In genomic region chr1:118981943-118982804, GRCm38 (mm10) we compare ENCODE assay signal across 8 mouse cellular contexts.
DNase-seq lines count a peak whose midpoint lies in the region; ATAC-seq and TF ChIP-seq lines count a peak whose summit lies in the region.

No protein-coding gene starts in this region.

- no peak overlapping the region for H3K9ac ChIP-seq in forebrain, embryonic 12.5 days
- H3K9ac ChIP-seq in heart, postnatal 0 days (replicated peaks; ENCODE audit: low read depth, low read length), result no peak overlapping the region; the same call in 1 of the 2 replicates

- 22% methylated on average over 16 of the region's 16 CpGs for WGBS in kidney, adult 2 months
- 19% methylated on average over 16 of the region's 16 CpGs for WGBS in forebrain, embryonic 12.5 days
- 23% methylated on average over 16 of the region's 16 CpGs for WGBS in heart, postnatal 0 days

- no peak for TF ChIP-seq EP300 in heart, postnatal 0 days (IDR thresholded peaks at IDR 0.05; ENCODE audit: low read depth)

- H3K4me2 ChIP-seq in forebrain, embryonic 12.5 days, result peak overlapping the region; percentile 39
- peak overlapping the region; percentile 43 for H3K4me2 ChIP-seq in heart, postnatal 0 days (ENCODE audit: low read depth, low read length)

- H3K36me3 ChIP-seq in kidney, adult 2 months (ENCODE audit: control insufficient read depth, insufficient read depth, low read length), result no peaks in the 10 kb centered on the region
- 0 out of 2 replicates have a peak, but pooled peaks cover 4% of the 10 kb centered on the region for H3K36me3 ChIP-seq in forebrain, embryonic 12.5 days (replicated peaks)
- no peaks in the 10 kb centered on the region for H3K36me3 ChIP-seq in heart, postnatal 0 days (replicated peaks; ENCODE audit: control insufficient read depth, insufficient read depth, low read length)

- peak; percentile 88 for ATAC-seq in forebrain, embryonic 12.5 days (ENCODE audit: low FRiP score)
- peak; percentile 87 for ATAC-seq in heart, postnatal 0 days (ENCODE audit: insufficient read depth, low read depth)

- no peak for TF ChIP-seq CTCF in kidney, adult 2 months (conservative IDR thresholded peaks at IDR 0.05; ENCODE audit: insufficient read depth, insufficient read length, low read depth, low read length)
- no peak for TF ChIP-seq CTCF in heart, postnatal 0 days (IDR thresholded peaks at IDR 0.05; ENCODE audit: low read depth)

- peak; percentile 26 for DNase-seq in kidney, adult 9 months
- no peak for DNase-seq in kidney, adult 2 months
- DNase-seq in heart, postnatal 0 days (ENCODE audit: low spot score), result peak; percentile 86
- peak; percentile 25 to 41 for DNase-seq in layer of hippocampus, adult 8-10 months (ENCODE audit: low spot score in 2 of 2)
- DNase-seq in lung, postnatal 14 days, result peak; percentile 60
- DNase-seq in right cerebral cortex, adult 18-20 months, result peak; percentile 11
- no peak for DNase-seq in thymus, postnatal 0 days (ENCODE audit: low spot score)

- no peaks in the 10 kb centered on the region for H3K27me3 ChIP-seq in kidney, adult 2 months (replicated peaks; ENCODE audit: control insufficient read depth, insufficient read depth, low read length)
- no peaks in the 10 kb centered on the region; the same call in 1 of the 2 replicates for H3K27me3 ChIP-seq in forebrain, embryonic 12.5 days
- H3K27me3 ChIP-seq in heart, postnatal 0 days (ENCODE audit: control insufficient read depth, insufficient read depth, low read length), result no peaks in the 10 kb centered on the region

- no peak overlapping the region for H3K4me3 ChIP-seq in kidney, adult 2 months (ENCODE audit: insufficient read depth, low read depth, low read length)
- no peak overlapping the region; the same call in 1 of the 2 replicates for H3K4me3 ChIP-seq in forebrain, embryonic 12.5 days (replicated peaks)
- peak overlapping the region; percentile 18; the same call in 1 of the 2 replicates for H3K4me3 ChIP-seq in heart, postnatal 0 days (ENCODE audit: low read depth, low read length)

- H3K27ac ChIP-seq in kidney, adult 2 months (ENCODE audit: insufficient read depth, low read depth, low read length), result no peak overlapping the region
- H3K27ac ChIP-seq in forebrain, embryonic 12.5 days, result peak overlapping the region; percentile 90
- H3K27ac ChIP-seq in heart, postnatal 0 days (ENCODE audit: low read depth), result peak overlapping the region; percentile 61

- no peaks in the 10 kb centered on the region for H3K9me3 ChIP-seq in forebrain, embryonic 12.5 days
- no peaks in the 10 kb centered on the region for H3K9me3 ChIP-seq in heart, postnatal 0 days (replicated peaks; ENCODE audit: control insufficient read depth, low read length)

- TF ChIP-seq POLR2A in kidney, adult 2 months (IDR thresholded peaks at IDR 0.05; ENCODE audit: low read depth, low read length), result no peak

- no peaks in the 10 kb centered on the region for H3K4me1 ChIP-seq in kidney, adult 2 months (ENCODE audit: control insufficient read depth, insufficient read depth, low read length)
- H3K4me1 ChIP-seq in forebrain, embryonic 12.5 days, result peaks cover 51% of the 10 kb centered on the region
- H3K4me1 ChIP-seq in heart, postnatal 0 days (ENCODE audit: control insufficient read depth, insufficient read depth), result peaks cover 31% of the 10 kb centered on the region

Comparison
In these comparisons a context has a peak if more than half of its experiments do, and no peak if none do; other contexts are left out.
1. DNase-seq: peak in kidney, adult 9 months (single experiment), heart, postnatal 0 days (single experiment), layer of hippocampus, adult 8-10 months (2 of 2), lung, postnatal 14 days (single experiment) and right cerebral cortex, adult 18-20 months (single experiment); none in kidney, adult 2 months (single experiment) and thymus, postnatal 0 days (single experiment).